Mouse (Mus musculus) heart, adult 2 months (tissue): ENCODE results near the gene Ces2c.

Source experiments
- CTCF ChIP-seq: fragments of 200-600 bp; IDR thresholded peaks from 2 replicates; pipeline ENCODE4 v1.8.1; 2022; ENCODE audit warnings: antibody characterized with exemption, mild to moderate bottlenecking, moderate library complexity
- EP300 ChIP-seq: fragments of 200-500 bp; IDR thresholded peaks from 2 replicates; pipeline ENCODE4 v1.6.1; 2011; ENCODE audit warnings: low read depth, low read length, control low read depth; ENCODE audit not compliant: insufficient read depth
- POLR2A ChIP-seq: fragments of 200-500 bp; IDR thresholded peaks from 2 replicates; pipeline ENCODE4 v1.6.1; 2011; ENCODE audit warnings: mild to moderate bottlenecking, low read depth, low read length, control low read depth; ENCODE audit not compliant: insufficient read depth

DNA sequence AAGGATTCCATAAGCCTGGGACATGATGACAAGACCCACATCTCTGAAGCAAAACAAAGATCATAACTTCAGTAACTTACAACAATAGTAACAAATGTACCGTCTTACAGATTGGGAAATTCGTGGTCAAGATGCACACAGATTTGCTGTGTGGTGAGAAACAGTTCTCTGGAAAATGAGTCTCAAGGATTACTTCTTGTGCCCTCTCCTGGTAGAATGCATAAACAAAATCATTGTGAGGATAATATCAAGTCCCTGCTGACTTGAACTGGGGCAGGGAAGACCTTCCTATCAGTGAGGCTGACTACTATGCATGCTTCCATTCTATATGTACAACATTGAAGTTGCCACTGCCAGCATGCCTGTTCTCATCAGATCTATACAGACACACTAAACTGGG is 54.9 kb downstream of the Ces2c start:
- TF ChIP-seq POLR2A: no peak
- peak; percentile 30 for TF ChIP-seq CTCF
- TF ChIP-seq EP300: no peak
